Mouse (Mus musculus): ENCODE results near the gene Parl. TPM values are rescaled to one million over a fixed set of nuclear protein-coding genes. Genes with fewer than 3 reads are reported as not detected.
A peak's percentile ranks its signal among the peaks of the same experiment; 100 is the strongest.

Gene Parl
- polyA plus RNA-seq, 1 experiment from 2014 or later: 64.4 TPM

DNA sequence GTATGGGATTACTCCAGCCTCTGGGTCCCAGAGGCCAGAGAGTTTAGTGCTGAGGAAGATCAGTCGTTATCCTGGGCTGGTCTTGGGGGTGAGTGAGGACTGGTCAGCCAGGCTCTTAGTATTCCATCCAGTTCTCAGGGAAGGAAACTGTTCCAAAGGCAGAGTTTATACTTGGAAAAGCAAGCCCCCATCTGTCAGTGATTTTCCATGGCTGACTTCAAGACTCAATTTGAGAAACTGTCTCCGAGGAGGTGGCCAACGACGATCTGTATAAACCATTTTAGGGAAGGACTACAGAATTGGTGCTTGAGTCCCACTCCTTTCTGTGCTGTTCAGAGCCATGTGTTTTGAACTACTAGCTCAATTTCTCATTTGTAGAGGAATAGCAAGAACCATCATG, 63.5 kb downstream of the Parl start:
- H3K27me3 ChIP-seq: peaks cover 14% of the 10 kb centered on the region
- in situ Hi-C loops (cut with MboI; ENCODE audit: low pct_unique_long_range_greater_than_20kb): no loop called here
- CTCF ChIA-PET: no interaction called here
- POLR2A ChIA-PET: no interaction called here
- DNase-seq (ENCODE audit: low read depth, low spot score) (no peak), ATAC-seq (no peak)
- no peak for TF ChIP-seq CTCF (IDR thresholded peaks at IDR 0.05)

DNA sequence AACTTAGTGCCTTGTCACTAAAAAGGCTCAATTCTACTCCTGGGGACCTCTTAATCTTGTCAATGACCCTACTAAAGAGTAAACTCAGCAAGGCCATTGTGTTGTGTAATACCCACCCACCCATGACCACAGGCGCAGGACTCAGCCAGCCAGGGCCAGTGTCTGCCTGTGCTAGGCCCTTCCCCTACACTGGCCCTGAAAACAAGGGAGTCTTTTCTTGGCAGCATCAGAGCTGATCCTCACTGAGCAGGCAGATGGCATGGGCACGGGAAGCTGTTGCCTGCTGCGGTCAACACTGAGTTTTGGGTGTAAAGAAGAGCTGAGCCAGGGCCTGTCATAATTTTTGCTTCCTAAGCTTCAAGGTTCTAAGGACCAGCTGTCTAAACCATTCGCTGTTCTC, 64.8 kb downstream of the Parl start:
- peaks cover 10% of the 10 kb centered on the region for H3K27me3 ChIP-seq
- in situ Hi-C loops (cut with MboI; ENCODE audit: low pct_unique_long_range_greater_than_20kb): no loop called here
- no peak for TF ChIP-seq CTCF (IDR thresholded peaks at IDR 0.05)

DNA sequence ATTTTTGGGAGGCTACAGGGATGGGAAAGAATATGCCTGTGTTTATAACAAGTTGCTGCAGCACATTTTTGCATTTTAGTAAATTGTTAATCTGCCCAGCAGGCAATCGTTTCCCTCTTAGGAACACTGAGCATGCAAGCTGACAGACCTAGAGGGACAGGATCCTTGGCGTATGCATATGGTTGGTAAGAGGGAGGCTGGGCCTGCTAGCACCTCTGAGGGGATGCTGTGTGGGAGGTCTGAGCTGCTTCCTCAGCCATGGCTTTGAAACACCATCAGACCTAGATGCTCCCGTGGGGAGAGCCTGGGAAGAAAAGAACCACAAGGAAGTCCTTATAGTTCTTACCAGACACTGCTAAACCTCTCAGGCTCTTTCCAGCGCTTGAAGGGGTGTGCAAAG, 67.8 kb downstream of the Parl start:
- DNase-seq (ENCODE audit: low read depth, low spot score): no peak
- no peak for ATAC-seq
- in situ Hi-C loops (cut with MboI; ENCODE audit: low pct_unique_long_range_greater_than_20kb): no loop called here
- ChIA-PET POLR2A (interaction anchor here (0.9 kb wide), 1 partner anchor 28 kb away, joined by 4 read pairs; no protein-coding TSS in a partner anchor), CTCF (interaction anchor here (1.1 kb wide), 1 partner anchor 83 kb away, joined by 3 read pairs; no protein-coding TSS in a partner anchor)
- TF ChIP-seq CTCF (IDR thresholded peaks at IDR 0.05): no peak
- H3K27me3 ChIP-seq: no peaks in the 10 kb centered on the region

More for the DNA sequence above, 64.8 kb downstream of the Parl start:
- POLR2A ChIA-PET: no interaction called here
- DNase-seq (ENCODE audit: low read depth, low spot score) (peak; percentile 60), ATAC-seq (peak; percentile 92)
- CTCF ChIA-PET: interaction anchor here (1.2 to 1.8 kb wide), 4 partner anchors 10 to 49 kb away, joined by 3 to 4 read pairs (median 4); no protein-coding TSS in a partner anchor

Other genes with a start within 250 kb of the Parl start
- 58.2 TPM for gene Klhl24, start 204.8 kb downstream of the Parl start, polyA plus RNA-seq (2021)
- gene Yeats2, start 161.3 kb downstream of the Parl start, polyA plus RNA-seq (2021): 37.6 TPM
- 0.14 TPM for gene Map6d1, start 61.0 kb downstream of the Parl start, polyA plus RNA-seq (2021)
- gene Cyp2ab1, start 23.0 kb upstream of the Parl start, polyA plus RNA-seq (2021): 0.09 TPM
- gene Abcc5, start 124.0 kb upstream of the Parl start, polyA plus RNA-seq (2021): 60.2 TPM
- 82.8 TPM for gene Eif2b5, start 196.4 kb upstream of the Parl start, polyA plus RNA-seq (2021)
- gene Dvl3, start 214.6 kb upstream of the Parl start, polyA plus RNA-seq (2021): 52.8 TPM
- gene Ap2m1, start 233.1 kb upstream of the Parl start, polyA plus RNA-seq (2021): 707 TPM
- 61.5 TPM for gene Abcf3, start 246.2 kb upstream of the Parl start, polyA plus RNA-seq (2021)

Data from Patski (cell line).